Mouse (Mus musculus) heart, postnatal 0 days (tissue): ENCODE data around the gene Mrpl23. TPM values are rescaled to one million over a fixed set of nuclear protein-coding genes. Genes with fewer than 3 reads are reported as not detected.

ENCODE experiments used
- ATAC-seq: fragments of 200-750 bp; cut with Nextera tagmentation; 2 replicates; pipeline ENCODE4 v1.8.0; 2017; ENCODE audit warnings: low read depth, moderate number of reproducible peaks, moderate library complexity; ENCODE audit not compliant: insufficient read depth
- DNase-seq: peaks from one replicate; pipeline ENCODE4 v3.0.0-alpha.2; 2016; ENCODE audit warnings: low spot score
- H3K27ac ChIP-seq: fragments of 300-500 bp; sonication (generic); 2 replicates; pipeline ENCODE4 v1.5.1; 2014; ENCODE audit warnings: low read depth, mild to moderate bottlenecking
- H3K27me3 ChIP-seq: fragments of 300-500 bp; sonication (generic); 2 replicates; pipeline ENCODE4 v1.6.1; 2014; ENCODE audit warnings: low read length, mixed read lengths; ENCODE audit not compliant: control insufficient read depth, insufficient read depth
- H3K36me3 ChIP-seq: fragments of 300-500 bp; sonication (generic); replicated peaks from 2 replicates; pipeline ENCODE4 v1.6.1; 2014; ENCODE audit warnings: low read length, mixed read lengths; ENCODE audit not compliant: control insufficient read depth, insufficient read depth
- H3K4me1 ChIP-seq: fragments of 300-500 bp; sonication (generic); 2 replicates; pipeline ENCODE4 v1.6.1; 2014; ENCODE audit warnings: antibody characterized with exemption; ENCODE audit not compliant: control insufficient read depth, insufficient read depth
- H3K4me2 ChIP-seq: fragments of 300-500 bp; sonication (generic); 2 replicates; pipeline ENCODE4 v1.6.1; 2014; ENCODE audit warnings: low read depth, mild to moderate bottlenecking, low read length, moderate library complexity
- H3K4me3 ChIP-seq: fragments of 300-500 bp; sonication (generic); 2 replicates; pipeline ENCODE4 v1.5.1; 2014; ENCODE audit warnings: low read depth, low read length
- H3K9ac ChIP-seq: fragments of 300-500 bp; sonication (generic); replicated peaks from 2 replicates; pipeline ENCODE4 v1.6.1; 2014; ENCODE audit warnings: low read depth, low read length, mixed read lengths
- H3K9me3 ChIP-seq: fragments of 300-500 bp; sonication (generic); replicated peaks from 2 replicates; pipeline ENCODE4 v1.6.1; 2016; ENCODE audit warnings: low read length; ENCODE audit not compliant: control insufficient read depth
- CTCF ChIP-seq: IDR thresholded peaks from 2 replicates; pipeline ENCODE4 v1.5.1; 2016; ENCODE audit warnings: antibody characterized with exemption, control low read depth, low read depth
- EP300 ChIP-seq: IDR thresholded peaks from 2 replicates; pipeline ENCODE4 v1.6.1; 2016; ENCODE audit warnings: antibody characterized with exemption, low read depth
- WGBS: fragments of 180-500 bp; shearing (Covaris S2); extraction: QIAGEN DNeasy Blood & Tissue Kit; methylation state at CpG from one replicate; pipeline ENCODE4 v1.1.7; 2014; 5-methylcytosine and 5-hydroxymethylcytosine counted together
- polyA plus RNA-seq: library from polyadenylated mRNA; unstranded; fragments of >200 nt; fragmentation: Nextera tagmentation; extraction: Ambion mirVana; gene quantifications from 2 replicates; pipeline ENCODE4 v1.2.1, GENCODE M21; 2015
- total RNA-seq: library from RNA; depleted of rRNA; stranded (reverse); fragments of >200 nt; gene quantifications from 2 replicates; pipeline ENCODE4 v1.2.3, GENCODE M21; 2014; ENCODE audit warnings: low replicate concordance; rRNA removed

Mrpl23 gene
- total RNA-seq (87.2 and 90.9 TPM in 2 replicates), polyA plus RNA-seq (14.9 TPM in 2 replicates)

DNA sequence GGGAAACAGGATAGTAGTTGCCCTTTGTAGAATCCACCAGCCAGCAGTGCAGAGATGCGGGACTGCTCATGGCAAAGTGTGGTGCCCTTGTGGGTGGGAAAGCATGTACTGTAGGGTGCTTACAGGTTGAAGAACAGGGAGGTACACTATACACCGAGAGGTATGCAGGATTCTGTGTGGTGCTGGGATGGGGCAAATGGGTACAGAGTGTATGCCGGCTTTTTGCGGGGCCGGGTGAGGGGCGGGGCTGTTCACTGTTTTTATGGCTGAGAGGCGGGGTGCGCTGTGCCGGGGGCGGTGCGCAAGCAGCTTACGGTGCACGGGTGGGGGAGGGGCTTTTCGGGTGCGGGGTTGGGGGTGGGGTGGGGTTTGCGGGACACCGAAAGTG, at the start of gene Mrpl23:
Mrpl23 (plus strand) TSS at position 16 of the 388 bp plus-strand sequence.
- ATAC-seq (peak; percentile 42), DNase-seq (no peak)
- H3K9me3 ChIP-seq, result no peaks in the 10 kb centered on the region
- peak within 1 kb of the TSS; percentile 69 for H3K4me2 ChIP-seq
- no peak for TF ChIP-seq CTCF
- TF ChIP-seq EP300, result no peak
- H3K4me1 ChIP-seq, result peaks cover 11% of the 10 kb centered on the region
- peak within 1 kb of the TSS; percentile 95 for H3K27ac ChIP-seq
- WGBS, result 5% methylated on average over 17 of the region's 17 CpGs
- peak within 1 kb of the TSS; percentile 56 for H3K4me3 ChIP-seq
- H3K36me3 ChIP-seq, result peaks cover 6% of the 10 kb centered on the region; the same call in 1 of the 2 replicates
- H3K27me3 ChIP-seq, result no peaks in the 10 kb centered on the region
- H3K9ac ChIP-seq, result peak within 1 kb of the TSS; percentile 67

- 0 out of 2 replicates have a peak, but pooled peaks have one; percentile 16 for TF ChIP-seq CTCF
- TF ChIP-seq EP300, result peak; percentile 44; the same call in 1 of the 2 replicates
- peak; percentile 55 for DNase-seq
- Histone ChIP-seq H3K4me1 (peaks cover 56% of the 10 kb centered on the region), H3K9ac (peak overlapping the region; percentile 26; the same call in 1 of the 2 replicates), H3K27ac (peak overlapping the region; percentile 96), H3K4me2 (no peak overlapping the region), H3K27me3 (no peaks in the 10 kb centered on the region), H3K36me3 (peaks cover 10% of the 10 kb centered on the region; the same call in 1 of the 2 replicates), H3K9me3 (no peaks in the 10 kb centered on the region), H3K4me3 (no peak overlapping the region)
- peak; percentile 14; the same call in 1 of the 2 replicates for ATAC-seq
- WGBS, result 21% methylated on average over 11 of the region's 11 CpGs
Observed at GRCm38 (mm10) chr7:142483136-142483535, 49.4 kb upstream of the Mrpl23 start.

DNA sequence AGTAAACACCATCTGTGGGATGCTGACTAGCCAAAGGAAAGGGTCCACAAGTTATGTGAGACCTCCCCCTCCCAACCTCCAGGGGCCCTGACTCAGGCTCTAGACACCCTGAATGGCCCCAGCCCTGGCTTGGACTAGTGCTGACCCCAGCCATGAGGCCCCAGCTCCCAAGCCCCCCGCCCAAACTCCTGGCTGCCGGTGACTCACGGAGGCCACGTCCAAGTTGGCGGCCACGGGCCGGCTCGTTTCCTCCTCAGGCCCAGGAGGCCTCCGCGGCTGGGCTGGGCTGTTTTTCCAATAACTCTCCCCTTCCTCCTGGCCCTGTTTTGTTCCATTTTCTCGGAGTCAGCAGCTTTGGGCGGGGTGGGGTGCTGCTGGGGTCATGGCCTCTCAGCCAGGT, 47.7 kb upstream of the Mrpl23 start:
- Histone ChIP-seq H3K27me3 (no peaks in the 10 kb centered on the region), H3K4me2 (no peak overlapping the region), H3K4me1 (peaks cover 55% of the 10 kb centered on the region), H3K27ac (peak overlapping the region; percentile 96), H3K36me3 (peaks cover 26% of the 10 kb centered on the region; the same call in 1 of the 2 replicates), H3K9ac (no peak overlapping the region; the same call in 1 of the 2 replicates), H3K9me3 (no peaks in the 10 kb centered on the region), H3K4me3 (no peak overlapping the region)
- no peak for ATAC-seq
- no peak for TF ChIP-seq CTCF
- TF ChIP-seq EP300, result no peak
- 52% methylated on average over 12 of the region's 12 CpGs for WGBS
- DNase-seq, result no peak

DNA sequence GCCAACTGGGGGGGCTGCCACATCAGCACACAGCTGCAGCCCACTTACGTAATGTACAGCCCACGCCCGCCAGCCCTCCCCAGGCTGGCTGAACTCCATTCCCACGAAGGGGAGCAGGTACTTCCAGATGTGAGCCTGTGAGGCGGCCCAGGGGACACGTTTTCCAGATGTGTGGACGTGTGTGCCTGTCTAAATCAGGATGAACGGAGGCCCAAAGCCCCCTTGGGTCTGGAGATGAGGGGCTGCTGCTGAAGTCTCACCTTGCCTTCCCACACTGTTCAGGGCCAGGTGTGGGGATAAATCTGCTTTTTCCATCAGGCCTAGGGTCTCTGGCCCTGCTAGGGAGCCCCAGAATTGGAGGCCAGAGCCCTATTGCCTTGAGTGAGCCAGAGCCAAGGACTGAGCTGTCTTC, 45.7 kb upstream of the Mrpl23 start:
- no peak for TF ChIP-seq CTCF
- TF ChIP-seq EP300, result no peak
- ATAC-seq (no peak), DNase-seq (no peak)
- H3K4me1 ChIP-seq, result peaks cover 42% of the 10 kb centered on the region
- WGBS, result 69% methylated on average over 8 of the region's 8 CpGs
- H3K9me3 ChIP-seq, result no peaks in the 10 kb centered on the region
- no peak overlapping the region for H3K4me2 ChIP-seq
- H3K9ac ChIP-seq, result no peak overlapping the region
- peak overlapping the region; percentile 11 for H3K27ac ChIP-seq
- H3K4me3 ChIP-seq, result no peak overlapping the region
- H3K27me3 ChIP-seq, result no peaks in the 10 kb centered on the region
- peaks cover 39% of the 10 kb centered on the region; the same call in 1 of the 2 replicates for H3K36me3 ChIP-seq

DNA sequence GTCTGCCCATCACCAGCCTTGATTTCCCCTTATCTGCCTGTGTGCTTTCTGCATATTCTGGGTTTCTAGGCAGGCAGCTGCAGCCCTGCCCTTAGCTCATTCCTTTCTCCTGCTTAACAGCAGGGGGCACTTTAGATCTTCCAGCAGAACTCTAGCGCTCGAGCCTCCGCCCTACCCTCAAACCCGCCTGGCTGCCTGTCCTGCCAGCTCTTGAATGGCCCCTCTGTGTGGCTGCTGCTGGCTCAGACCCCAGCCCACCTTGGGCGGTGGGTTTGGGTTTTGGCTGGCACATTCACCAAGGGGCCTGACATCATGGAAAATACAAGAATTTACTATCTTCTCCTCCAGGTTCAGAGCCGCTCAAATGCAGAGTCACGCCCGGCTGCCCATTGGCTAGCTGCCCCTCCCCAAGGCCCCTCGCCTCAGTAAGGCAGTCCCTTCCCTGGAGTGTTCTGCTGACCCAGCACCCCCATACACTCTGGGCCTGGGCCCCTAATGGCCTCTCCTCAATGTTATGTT, 45.1 kb upstream of the Mrpl23 start:
- Histone ChIP-seq H3K9ac (no peak overlapping the region), H3K4me2 (no peak overlapping the region), H3K27me3 (no peaks in the 10 kb centered on the region), H3K9me3 (no peaks in the 10 kb centered on the region), H3K4me3 (no peak overlapping the region), H3K4me1 (peaks cover 36% of the 10 kb centered on the region), H3K27ac (peak overlapping the region; percentile 11; the same call in 1 of the 2 replicates), H3K36me3 (peaks cover 44% of the 10 kb centered on the region; the same call in 1 of the 2 replicates)
- ATAC-seq (peak; percentile 51; the same call in 1 of the 2 replicates), DNase-seq (peak; percentile 87)
- 37% methylated on average over 9 of the region's 9 CpGs for WGBS
- TF ChIP-seq EP300 (no peak), CTCF (peak; percentile 64)
